Mouse (Mus musculus): ENCODE results near the gene Kcnj6. TPM values are rescaled to one million over a fixed set of nuclear protein-coding genes. Genes with fewer than 3 reads are reported as not detected.

The Kcnj6 gene
- polyA plus RNA-seq, 1 experiment: not detected

DNA sequence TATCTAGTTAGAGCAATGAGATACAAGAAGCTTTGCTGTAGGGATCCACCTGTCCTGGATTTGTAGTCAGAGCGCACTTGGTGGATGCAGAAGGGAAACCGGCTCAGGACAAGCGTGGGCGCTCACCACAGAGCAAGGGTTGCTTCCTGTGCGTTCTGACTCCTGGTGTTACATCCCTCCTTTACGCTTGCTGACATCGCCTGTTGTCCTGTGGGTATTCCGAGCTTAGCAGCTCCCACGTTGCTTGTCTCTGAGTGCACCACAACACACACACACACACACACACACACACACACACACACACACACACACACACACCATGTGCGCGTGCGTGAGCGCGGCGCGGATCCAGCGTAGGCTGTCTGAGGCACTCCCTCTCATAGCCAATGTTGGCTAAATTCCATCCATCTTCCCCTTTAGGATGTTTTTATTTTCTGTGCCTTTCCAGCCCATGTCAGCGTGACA is 272.7 kb downstream of the Kcnj6 start:
- WGBS: 1% methylated on average over 18 of the region's 18 CpGs

DNA sequence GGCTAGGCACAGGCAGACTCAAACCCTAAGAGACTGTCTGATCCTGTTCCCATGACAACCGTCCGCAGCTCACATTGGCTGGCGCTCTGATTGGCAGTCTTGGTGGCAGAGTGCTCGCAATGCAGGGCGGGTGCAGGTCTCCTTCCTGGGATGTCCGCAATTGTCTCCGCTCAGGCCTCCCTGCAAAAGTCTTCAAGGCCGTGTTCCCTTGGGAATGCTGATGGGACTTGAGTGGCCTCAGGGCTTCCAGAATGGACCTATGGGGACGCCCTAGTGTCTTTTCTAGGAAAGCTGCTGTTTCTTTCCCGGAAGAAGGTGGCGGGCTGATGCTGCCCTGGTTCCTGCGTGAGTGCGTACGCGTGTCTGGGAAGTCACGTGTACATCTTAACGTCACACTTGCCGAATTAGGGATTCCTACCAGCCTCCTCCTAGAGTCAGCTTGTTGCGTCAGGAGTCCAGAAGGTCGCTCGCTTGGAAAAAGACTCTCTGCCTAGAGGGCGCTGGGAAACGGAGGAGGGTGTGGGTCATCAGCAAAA is 273.4 kb downstream of the Kcnj6 start:
- DNase-seq (ENCODE audit: low read depth, low spot score): no peak
- WGBS: 1% methylated on average over 23 of the region's 23 CpGs

More for the DNA sequence above, 272.7 kb downstream of the Kcnj6 start:
- DNase-seq (ENCODE audit: low read depth, low spot score): no peak

DNA sequence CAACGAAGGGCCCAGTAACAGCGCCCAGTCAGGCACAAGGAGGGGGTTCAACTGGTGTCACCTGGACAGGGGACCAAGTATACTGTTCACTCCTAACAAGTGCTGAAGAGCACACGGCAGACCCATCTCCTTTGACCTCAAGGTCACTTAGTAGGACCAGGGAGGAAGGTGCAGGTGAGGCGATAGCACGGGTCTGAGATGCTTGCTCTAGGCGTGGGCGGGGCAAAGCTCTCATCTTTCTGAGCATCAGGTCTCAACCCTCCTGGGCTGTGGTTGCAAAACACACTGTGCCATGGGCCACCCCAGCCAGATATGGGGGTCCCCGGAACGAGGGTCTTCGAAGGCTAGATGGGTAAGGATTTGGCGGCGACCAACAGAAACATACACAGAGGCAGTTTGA is 274.6 kb downstream of the Kcnj6 start:
- WGBS: 74% methylated on average over 12 of the region's 12 CpGs
- no peak for DNase-seq (ENCODE audit: low read depth, low spot score)

- no peak for DNase-seq (ENCODE audit: low read depth, low spot score)
- WGBS: 25% methylated on average over 10 of the region's 10 CpGs
Observed at GRCm38 (mm10) chr16:94721549-94722006, 275.9 kb downstream of the Kcnj6 start.

GRCm38 (mm10) chr16:94720476-94721153 is 276.9 kb downstream of the Kcnj6 start:
- DNase-seq (ENCODE audit: low read depth, low spot score): no peak
- 57% methylated on average over 7 of the region's 7 CpGs for WGBS

- no peak for DNase-seq (ENCODE audit: low read depth, low spot score)
- WGBS: 65% methylated on average over 4 of the region's 4 CpGs
Observed at GRCm38 (mm10) chr16:94719488-94719887, 278.0 kb downstream of the Kcnj6 start.

DNA sequence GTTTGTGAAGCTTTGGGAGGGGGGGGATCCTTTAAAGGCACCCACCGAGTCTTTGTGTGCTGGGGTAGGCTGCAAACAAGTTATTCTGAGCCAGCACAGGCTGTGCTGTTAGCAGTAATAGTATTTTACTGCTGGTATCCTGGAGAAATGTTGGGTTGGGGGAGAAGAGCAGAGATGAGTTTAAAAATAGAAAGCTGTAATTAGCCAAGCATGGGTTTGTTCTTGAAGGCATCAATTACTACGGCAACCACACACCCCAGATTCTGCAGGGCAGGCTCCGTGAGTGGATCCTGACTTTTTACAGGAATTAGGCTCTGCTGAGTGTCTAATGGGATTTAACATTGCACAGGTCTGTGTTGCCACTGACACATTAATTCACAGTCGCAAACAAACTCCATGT is 278.6 kb downstream of the Kcnj6 start:
- WGBS: 51% methylated on average over 4 of the region's 4 CpGs

DNA sequence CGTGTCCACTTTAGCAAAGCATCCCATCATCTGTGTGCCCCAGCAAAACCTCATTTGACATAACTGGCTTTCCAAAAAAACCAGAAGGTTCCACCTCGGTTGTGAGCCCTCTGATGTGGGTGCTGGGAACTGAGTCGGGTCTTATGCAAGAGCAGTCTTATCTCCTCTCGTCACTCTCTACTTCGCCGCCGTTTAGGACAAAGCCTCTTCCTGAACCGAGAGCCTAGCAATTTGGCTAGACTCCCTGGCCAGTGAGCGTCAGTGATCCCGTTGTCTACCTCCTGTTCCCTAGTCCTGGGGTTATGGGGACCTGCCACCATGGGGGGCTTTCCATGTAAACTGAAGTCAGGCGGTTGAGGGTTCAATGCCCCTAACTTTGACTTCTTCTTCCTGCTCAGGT is 280.4 kb downstream of the Kcnj6 start:
- 91% methylated on average over 11 of the region's 11 CpGs for WGBS
- no peak for DNase-seq (ENCODE audit: low read depth, low spot score)

More for the DNA sequence above, 278.6 kb downstream of the Kcnj6 start:
- DNase-seq (ENCODE audit: low read depth, low spot score): no peak

- WGBS: 55% methylated on average over 14 of the region's 14 CpGs
- DNase-seq (ENCODE audit: low read depth, low spot score): no peak
Observed at GRCm38 (mm10) chr16:94714483-94714882, 283.0 kb downstream of the Kcnj6 start.

DNA sequence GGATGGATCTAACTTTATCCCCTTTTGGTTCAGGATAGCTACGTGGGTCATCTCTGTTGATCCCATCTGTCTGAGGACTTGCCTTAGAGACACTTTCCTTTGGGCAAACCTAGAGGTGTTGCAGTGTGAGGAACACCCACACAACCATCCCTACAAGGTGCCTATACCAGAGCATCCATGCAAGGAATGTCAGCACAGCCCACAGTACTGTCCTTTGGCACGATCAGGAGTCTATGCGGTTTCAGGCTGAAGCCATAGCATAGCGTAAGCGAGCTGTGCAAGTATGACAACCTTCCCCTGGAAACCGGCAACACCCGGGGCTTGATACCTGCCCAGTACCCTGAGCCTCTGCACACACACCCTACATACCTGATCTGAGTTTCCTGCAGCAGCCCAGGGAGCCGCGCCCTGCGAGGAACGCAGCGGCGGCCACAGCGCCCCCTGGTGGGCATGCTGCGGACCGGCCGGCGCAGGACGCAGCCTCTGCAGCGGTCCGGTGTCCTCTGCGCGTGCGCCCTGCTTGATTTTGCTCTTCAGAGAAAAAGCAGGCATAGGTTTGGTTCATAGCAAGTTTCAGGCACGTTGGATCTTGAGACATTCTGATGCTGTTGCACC is 283.9 kb downstream of the Kcnj6 start:
- DNase-seq (ENCODE audit: low read depth, low spot score): no peak
- 6% methylated on average over 25 of the region's 25 CpGs for WGBS

DNA sequence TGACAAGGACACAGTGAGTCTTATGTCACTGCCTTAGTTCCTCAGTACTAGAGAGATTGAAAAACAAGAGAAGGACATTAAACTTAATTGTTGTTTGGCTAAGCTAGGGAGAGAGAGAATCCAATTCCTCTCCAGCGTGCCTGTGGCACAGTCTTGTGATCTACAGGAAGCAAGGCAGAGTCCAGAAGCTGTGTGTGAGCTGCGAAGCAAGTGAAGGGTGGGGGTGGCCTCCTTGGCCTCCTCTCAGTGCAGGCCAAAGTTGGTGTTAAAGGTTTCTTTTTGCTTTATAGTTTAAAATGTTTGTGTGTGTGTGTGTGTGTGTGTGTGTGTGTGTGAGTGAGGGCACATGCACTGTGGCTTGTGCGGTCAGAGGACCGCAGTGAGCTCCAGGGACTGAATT is 295.5 kb downstream of the Kcnj6 start:
- 72% methylated on average over 4 of the region's 4 CpGs for WGBS
- no peak for DNase-seq (ENCODE audit: low read depth, low spot score)

GRCm38 (mm10) chr16:94701141-94701540 is 296.4 kb downstream of the Kcnj6 start:
- WGBS: 77% methylated on average over 4 of the region's 4 CpGs
- DNase-seq (ENCODE audit: low read depth, low spot score): no peak

All from large intestine, adult 2 months (tissue).